Mouse (Mus musculus): ENCODE measurements around the gene Ube2s. TPM values are rescaled to one million over a fixed set of nuclear protein-coding genes. Genes with fewer than 3 reads are reported as not detected.

The Ube2s gene
- polyA plus RNA-seq, 1 experiment, result 181 TPM

GRCm38 (mm10) chr7:4782759-4783158 lies 29.6 kb downstream of the Ube2s start, which contains the start of the genes Il11 and Tmem190:
Gene Il11, minus strand, starts transcription at chr7:4782859.
Gene Tmem190, plus strand, starts transcription at chr7:4782937.
- no peak for TF ChIP-seq POLR2A (IDR thresholded peaks at IDR 0.05; ENCODE audit: extremely low read depth, insufficient read depth, low read length)
- TF ChIP-seq CTCF (IDR thresholded peaks at IDR 0.05; ENCODE audit: extremely low read depth, insufficient read depth, low read length), result no peak
- Histone ChIP-seq H3K4me3 (ENCODE audit: insufficient read depth, low read length) (no peak within 1 kb of the TSS), H3K27ac (ENCODE audit: insufficient read depth, low read length) (no peak within 1 kb of the TSS), H3K4me1 (ENCODE audit: control insufficient read depth, insufficient read depth, low read length) (no peaks in the 10 kb centered on the region)

- Histone ChIP-seq H3K4me3 (ENCODE audit: insufficient read depth, low read length) (no peak overlapping the region), H3K4me1 (ENCODE audit: control insufficient read depth, insufficient read depth, low read length) (no peaks in the 10 kb centered on the region), H3K27ac (ENCODE audit: insufficient read depth, low read length) (no peak overlapping the region)
- no peak for TF ChIP-seq POLR2A (IDR thresholded peaks at IDR 0.05; ENCODE audit: extremely low read depth, insufficient read depth, low read length)
- TF ChIP-seq CTCF (IDR thresholded peaks at IDR 0.05; ENCODE audit: extremely low read depth, insufficient read depth, low read length), result no peak
Observed at GRCm38 (mm10) chr7:4782130-4782529, 30.3 kb downstream of the Ube2s start.

GRCm38 (mm10) chr7:4779921-4780320 lies 32.5 kb downstream of the Ube2s start:
- TF ChIP-seq POLR2A (IDR thresholded peaks at IDR 0.05; ENCODE audit: extremely low read depth, insufficient read depth, low read length) (no peak), CTCF (IDR thresholded peaks at IDR 0.05; ENCODE audit: extremely low read depth, insufficient read depth, low read length) (no peak)
- no peak overlapping the region for H3K4me3 ChIP-seq (ENCODE audit: insufficient read depth, low read length)
- H3K4me1 ChIP-seq (ENCODE audit: control insufficient read depth, insufficient read depth, low read length), result no peaks in the 10 kb centered on the region
- no peak overlapping the region for H3K27ac ChIP-seq (ENCODE audit: insufficient read depth, low read length)

GRCm38 (mm10) chr7:4777851-4778637 lies 34.3 kb downstream of the Ube2s start:
- no peak overlapping the region for H3K27ac ChIP-seq (ENCODE audit: insufficient read depth, low read length)
- H3K4me3 ChIP-seq (ENCODE audit: insufficient read depth, low read length), result no peak overlapping the region
- TF ChIP-seq CTCF (IDR thresholded peaks at IDR 0.05; ENCODE audit: extremely low read depth, insufficient read depth, low read length) (no peak), POLR2A (IDR thresholded peaks at IDR 0.05; ENCODE audit: extremely low read depth, insufficient read depth, low read length) (no peak)
- no peaks in the 10 kb centered on the region for H3K4me1 ChIP-seq (ENCODE audit: control insufficient read depth, insufficient read depth, low read length)

- Histone ChIP-seq H3K27ac (ENCODE audit: insufficient read depth, low read length) (no peak overlapping the region), H3K4me1 (ENCODE audit: control insufficient read depth, insufficient read depth, low read length) (no peaks in the 10 kb centered on the region), H3K4me3 (ENCODE audit: insufficient read depth, low read length) (peak overlapping the region; percentile 29; the same call in 1 of the 2 replicates)
- TF ChIP-seq CTCF (IDR thresholded peaks at IDR 0.05; ENCODE audit: extremely low read depth, insufficient read depth, low read length) (no peak), POLR2A (IDR thresholded peaks at IDR 0.05; ENCODE audit: extremely low read depth, insufficient read depth, low read length) (no peak)
Observed at GRCm38 (mm10) chr7:4776861-4777830, 35.2 kb downstream of the Ube2s start.

- Histone ChIP-seq H3K27ac (ENCODE audit: insufficient read depth, low read length) (no peak overlapping the region), H3K4me1 (ENCODE audit: control insufficient read depth, insufficient read depth, low read length) (no peaks in the 10 kb centered on the region), H3K4me3 (ENCODE audit: insufficient read depth, low read length) (no peak overlapping the region)
- TF ChIP-seq POLR2A (IDR thresholded peaks at IDR 0.05; ENCODE audit: extremely low read depth, insufficient read depth, low read length), result no peak
Observed at GRCm38 (mm10) chr7:4776131-4776530, 36.3 kb downstream of the Ube2s start.

- H3K27ac ChIP-seq (ENCODE audit: insufficient read depth, low read length), result no peak within 1 kb of the TSS
- TF ChIP-seq POLR2A (IDR thresholded peaks at IDR 0.05; ENCODE audit: extremely low read depth, insufficient read depth, low read length), result no peak
- TF ChIP-seq CTCF (IDR thresholded peaks at IDR 0.05; ENCODE audit: extremely low read depth, insufficient read depth, low read length), result no peak
- no peaks in the 10 kb centered on the region; the same call in 1 of the 2 replicates for H3K4me1 ChIP-seq (ENCODE audit: control insufficient read depth, insufficient read depth, low read length)
- no peak within 1 kb of the TSS for H3K4me3 ChIP-seq (ENCODE audit: insufficient read depth, low read length)
Observed at GRCm38 (mm10) chr7:4771202-4771601, 41.2 kb downstream of the Ube2s start, which contains the start of gene Fam71e2. Gene Fam71e2, minus strand, starts transcription at chr7:4771302.

- no peaks in the 10 kb centered on the region; the same call in 1 of the 2 replicates for H3K4me1 ChIP-seq (ENCODE audit: control insufficient read depth, insufficient read depth, low read length)
- TF ChIP-seq POLR2A (IDR thresholded peaks at IDR 0.05; ENCODE audit: extremely low read depth, insufficient read depth, low read length), result no peak
- TF ChIP-seq CTCF (IDR thresholded peaks at IDR 0.05; ENCODE audit: extremely low read depth, insufficient read depth, low read length), result no peak
- H3K27ac ChIP-seq (ENCODE audit: insufficient read depth, low read length), result peak overlapping the region; percentile 65
- H3K4me3 ChIP-seq (ENCODE audit: insufficient read depth, low read length), result no peak overlapping the region
Observed at GRCm38 (mm10) chr7:4764946-4765710, 47.3 kb downstream of the Ube2s start.

GRCm38 (mm10) chr7:4759670-4760069 lies 52.7 kb downstream of the Ube2s start:
- TF ChIP-seq POLR2A (IDR thresholded peaks at IDR 0.05; ENCODE audit: extremely low read depth, insufficient read depth, low read length) (no peak), CTCF (IDR thresholded peaks at IDR 0.05; ENCODE audit: extremely low read depth, insufficient read depth, low read length) (no peak)
- H3K4me1 ChIP-seq (ENCODE audit: control insufficient read depth, insufficient read depth, low read length), result no peaks in the 10 kb centered on the region
- no peak overlapping the region for H3K4me3 ChIP-seq (ENCODE audit: insufficient read depth, low read length)

More at GRCm38 (mm10) chr7:4759670-4760069, 52.7 kb downstream of the Ube2s start:
- H3K27ac ChIP-seq (ENCODE audit: insufficient read depth, low read length), result no peak overlapping the region
